Mouse (Mus musculus) G1E (cell line): ENCODE measurements around the gene Ganab.

Experiments
- CTCF ChIP-seq: IDR thresholded peaks from 2 replicates; pipeline ENCODE4 v1.5.1; 2012; ENCODE audit warnings: low read depth, low read length, inconsistent platforms, mixed read lengths
- GATA1 ChIP-seq: IDR thresholded peaks from 2 replicates; pipeline ENCODE4 v1.6.1; 2012; ENCODE audit warnings: borderline replicate concordance, low read length, inconsistent platforms, mixed read lengths
- POLR2AphosphoS5 ChIP-seq: IDR thresholded peaks from 2 replicates; pipeline ENCODE4 v1.6.1; 2012; ENCODE audit warnings: low read depth, low read length, inconsistent platforms; ENCODE audit not compliant: insufficient replicate concordance

- TF ChIP-seq POLR2AphosphoS5: no peak
- TF ChIP-seq CTCF: no peak
- TF ChIP-seq GATA1: no peak
Observed at GRCm38 (mm10) chr19:8895397-8895960, 2.4 kb upstream of the Ganab start.
